Mouse (Mus musculus): ENCODE data around the gene Fbxo47. TPM values are rescaled to one million over a fixed set of nuclear protein-coding genes. Genes with fewer than 3 reads are reported as not detected.
"Not testable (repeated sequence)": the region's sequence is repeated elsewhere in the genome, so short reads cannot be mapped to it uniquely, and the experiment has no call there.

The Fbxo47 gene
- polyA plus RNA-seq, 1 experiment from 2014 or later: 0.26 TPM

DNA sequence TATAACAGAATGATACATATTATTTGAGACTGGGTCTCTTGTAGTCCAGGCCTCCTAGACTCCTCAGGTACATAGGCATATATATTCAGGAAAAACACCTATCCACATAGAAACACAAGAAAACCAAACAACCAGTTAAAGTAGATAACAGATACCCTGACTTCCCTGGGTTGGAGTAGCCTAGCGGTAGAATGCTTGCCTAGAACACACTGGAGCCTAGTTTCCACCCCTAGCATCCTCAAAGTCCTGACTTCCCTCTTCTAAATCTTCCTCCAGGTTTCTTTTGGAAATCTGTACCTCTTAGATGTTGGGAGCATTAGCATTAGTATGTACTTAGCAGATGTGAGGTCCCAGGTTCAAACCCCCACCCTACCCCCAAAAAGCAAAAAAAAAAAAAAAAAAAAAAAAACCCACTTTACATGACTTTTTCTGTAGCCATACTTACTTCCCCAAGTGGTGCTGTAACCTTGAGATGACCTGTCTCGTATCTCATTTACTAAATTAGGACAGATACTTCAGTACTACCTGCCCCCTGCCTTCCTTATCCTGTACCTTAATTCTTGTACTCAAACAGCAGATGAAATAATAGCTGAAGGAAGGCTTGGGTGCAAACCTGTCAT is 1.5 kb upstream of the Fbxo47 start:
- Histone ChIP-seq H3K4me2 (ENCODE audit: low read depth, low read length) (no peak overlapping the region), H3K27ac (ENCODE audit: low read length) (no peak overlapping the region), H3K9ac (ENCODE audit: low read depth, low read length) (no peak overlapping the region), H3K4me1 (ENCODE audit: control insufficient read depth, insufficient read depth, low read length) (no peaks in the 10 kb centered on the region), H3K4me3 (ENCODE audit: low read length) (no peak overlapping the region), H3K27me3 (replicated peaks; ENCODE audit: control insufficient read depth, insufficient read depth, low read length) (no peaks in the 10 kb centered on the region), H3K9me3 (ENCODE audit: control insufficient read depth, low read length) (no peaks in the 10 kb centered on the region), H3K36me3 (ENCODE audit: control insufficient read depth, insufficient read depth, low read length) (no peaks in the 10 kb centered on the region)
- no peak for ATAC-seq
- 98% methylated on average over 2 of the region's 2 CpGs for WGBS

GRCm38 (mm10) chr11:97884601-97885185 is 739 bp upstream of the Fbxo47 start:
- Histone ChIP-seq H3K4me3 (ENCODE audit: low read length) (peak overlapping the region; percentile 70), H3K27ac (ENCODE audit: low read length) (peak overlapping the region; percentile 85), H3K36me3 (ENCODE audit: control insufficient read depth, insufficient read depth, low read length) (no peaks in the 10 kb centered on the region), H3K9ac (ENCODE audit: low read depth, low read length) (peak overlapping the region; percentile 72), H3K9me3 (ENCODE audit: control insufficient read depth, low read length) (no peaks in the 10 kb centered on the region), H3K4me2 (ENCODE audit: low read depth, low read length) (peak overlapping the region; percentile 62), H3K27me3 (replicated peaks; ENCODE audit: control insufficient read depth, insufficient read depth, low read length) (no peaks in the 10 kb centered on the region), H3K4me1 (ENCODE audit: control insufficient read depth, insufficient read depth, low read length) (no peaks in the 10 kb centered on the region)
- ATAC-seq: peak; percentile 16
- WGBS: 27% methylated on average over 7 of the region's 7 CpGs

DNA sequence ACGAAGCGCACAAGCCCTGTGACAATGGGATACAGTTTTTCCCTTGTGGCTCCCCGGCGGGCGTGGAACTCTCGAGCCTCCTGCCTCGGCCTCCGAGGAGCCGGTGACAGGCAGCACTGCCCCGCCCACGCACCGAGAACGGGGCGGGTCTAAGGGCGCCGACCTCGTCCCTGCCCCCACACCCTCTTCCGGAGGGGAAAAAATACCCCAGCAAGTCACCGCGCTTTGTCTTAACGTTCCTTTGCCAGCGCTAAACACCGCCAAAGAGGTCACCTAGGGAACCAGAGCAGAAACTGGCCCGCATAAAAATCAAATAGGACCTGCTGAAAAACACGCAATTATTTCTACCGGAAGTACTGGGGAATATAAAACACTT is 424 bp downstream of the Fbxo47 start:
- H3K9ac ChIP-seq (ENCODE audit: low read depth, low read length): peak overlapping the region; percentile 72
- 6% methylated on average over 26 of the region's 26 CpGs for WGBS
- H3K9me3 ChIP-seq (ENCODE audit: control insufficient read depth, low read length): no peaks in the 10 kb centered on the region
- peak overlapping the region; percentile 62 for H3K4me2 ChIP-seq (ENCODE audit: low read depth, low read length)
- no peaks in the 10 kb centered on the region for H3K4me1 ChIP-seq (ENCODE audit: control insufficient read depth, insufficient read depth, low read length)
- no peaks in the 10 kb centered on the region for H3K36me3 ChIP-seq (ENCODE audit: control insufficient read depth, insufficient read depth, low read length)
- no peaks in the 10 kb centered on the region for H3K27me3 ChIP-seq (replicated peaks; ENCODE audit: control insufficient read depth, insufficient read depth, low read length)
- peak overlapping the region; percentile 90 for H3K27ac ChIP-seq (ENCODE audit: low read length)
- peak overlapping the region; percentile 70 for H3K4me3 ChIP-seq (ENCODE audit: low read length)
- peak; percentile 73 for ATAC-seq

GRCm38 (mm10) chr11:97880362-97880761 is 3.6 kb downstream of the Fbxo47 start:
- WGBS: 91% methylated on average over 4 of the region's 4 CpGs
- H3K4me3 ChIP-seq (ENCODE audit: low read length): no peak overlapping the region
- no peak overlapping the region for H3K27ac ChIP-seq (ENCODE audit: low read length)
- no peak for ATAC-seq
- H3K4me1 ChIP-seq (ENCODE audit: control insufficient read depth, insufficient read depth, low read length): no peaks in the 10 kb centered on the region
- no peaks in the 10 kb centered on the region for H3K27me3 ChIP-seq (replicated peaks; ENCODE audit: control insufficient read depth, insufficient read depth, low read length)
- H3K9me3 ChIP-seq (ENCODE audit: control insufficient read depth, low read length): no peaks in the 10 kb centered on the region
- no peaks in the 10 kb centered on the region for H3K36me3 ChIP-seq (ENCODE audit: control insufficient read depth, insufficient read depth, low read length)
- no peak overlapping the region for H3K4me2 ChIP-seq (ENCODE audit: low read depth, low read length)
- no peak overlapping the region for H3K9ac ChIP-seq (ENCODE audit: low read depth, low read length)

GRCm38 (mm10) chr11:97877341-97877740 is 6.6 kb downstream of the Fbxo47 start:
- Histone ChIP-seq H3K36me3 (ENCODE audit: control insufficient read depth, insufficient read depth, low read length) (no peaks in the 10 kb centered on the region), H3K4me1 (ENCODE audit: control insufficient read depth, insufficient read depth, low read length) (no peaks in the 10 kb centered on the region), H3K27me3 (replicated peaks; ENCODE audit: control insufficient read depth, insufficient read depth, low read length) (no peaks in the 10 kb centered on the region), H3K27ac (ENCODE audit: low read length) (no peak overlapping the region), H3K4me2 (ENCODE audit: low read depth, low read length) (no peak overlapping the region), H3K4me3 (ENCODE audit: low read length) (no peak overlapping the region), H3K9me3 (ENCODE audit: control insufficient read depth, low read length) (no peaks in the 10 kb centered on the region), H3K9ac (ENCODE audit: low read depth, low read length) (no peak overlapping the region)
- no peak for ATAC-seq
- WGBS: 68% methylated on average over 2 of the region's 2 CpGs

DNA sequence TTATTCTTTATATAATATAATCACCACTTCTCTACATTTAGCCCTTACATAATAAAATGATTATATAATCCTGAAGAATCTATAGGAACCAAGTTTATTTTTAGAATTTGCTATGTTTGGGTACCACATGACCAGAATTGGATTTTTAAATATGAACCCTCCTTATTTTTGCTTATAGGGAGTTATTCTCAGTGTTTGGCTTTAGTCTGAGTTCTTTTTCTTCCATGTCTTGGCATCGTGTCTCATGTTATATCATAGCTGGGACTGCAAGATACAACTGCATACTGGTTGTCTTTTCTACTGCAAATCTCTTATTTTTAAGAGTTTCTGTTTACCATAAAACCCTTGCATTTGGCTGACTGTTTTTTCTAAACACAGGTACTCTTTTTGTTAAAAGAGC is 9.6 kb downstream of the Fbxo47 start:
- Histone ChIP-seq H3K4me1 (ENCODE audit: control insufficient read depth, insufficient read depth, low read length) (no peaks in the 10 kb centered on the region), H3K4me2 (ENCODE audit: low read depth, low read length) (no peak overlapping the region)
- ATAC-seq: no peak

GRCm38 (mm10) chr11:97872378-97872777 is 11.6 kb downstream of the Fbxo47 start:
- not testable (repeated sequence) for ATAC-seq; H3K27ac ChIP-seq (ENCODE audit: low read length); H3K9ac ChIP-seq (ENCODE audit: low read depth, low read length); H3K9me3 ChIP-seq (ENCODE audit: control insufficient read depth, low read length); H3K4me1 ChIP-seq (ENCODE audit: control insufficient read depth, insufficient read depth, low read length); H3K27me3 ChIP-seq (replicated peaks; ENCODE audit: control insufficient read depth, insufficient read depth, low read length); H3K4me2 ChIP-seq (ENCODE audit: low read depth, low read length); H3K36me3 ChIP-seq (ENCODE audit: control insufficient read depth, insufficient read depth, low read length); H3K4me3 ChIP-seq (ENCODE audit: low read length)
- WGBS: 81% methylated on average over 5 of the region's 5 CpGs

More for the DNA sequence above, 9.6 kb downstream of the Fbxo47 start:
- no peak overlapping the region for H3K27ac ChIP-seq (ENCODE audit: low read length)
- H3K9me3 ChIP-seq (ENCODE audit: control insufficient read depth, low read length): no peaks in the 10 kb centered on the region
- H3K9ac ChIP-seq (ENCODE audit: low read depth, low read length): no peak overlapping the region
- WGBS: 83% methylated on average over 1 of the region's 1 CpGs
- no peaks in the 10 kb centered on the region for H3K27me3 ChIP-seq (replicated peaks; ENCODE audit: control insufficient read depth, insufficient read depth, low read length)
- H3K4me3 ChIP-seq (ENCODE audit: low read length): no peak overlapping the region
- no peaks in the 10 kb centered on the region for H3K36me3 ChIP-seq (ENCODE audit: control insufficient read depth, insufficient read depth, low read length)

GRCm38 (mm10) chr11:97867591-97867990 is 16.4 kb downstream of the Fbxo47 start:
- H3K9ac ChIP-seq (ENCODE audit: low read depth, low read length): no peak overlapping the region
- H3K4me1 ChIP-seq (ENCODE audit: control insufficient read depth, insufficient read depth, low read length): no peaks in the 10 kb centered on the region
- H3K9me3 ChIP-seq (ENCODE audit: control insufficient read depth, low read length): no peaks in the 10 kb centered on the region
- H3K4me3 ChIP-seq (ENCODE audit: low read length): no peak overlapping the region
- 91% methylated on average over 3 of the region's 3 CpGs for WGBS
- no peaks in the 10 kb centered on the region for H3K27me3 ChIP-seq (replicated peaks; ENCODE audit: control insufficient read depth, insufficient read depth, low read length)
- H3K4me2 ChIP-seq (ENCODE audit: low read depth, low read length): no peak overlapping the region
- no peak for ATAC-seq
- H3K27ac ChIP-seq (ENCODE audit: low read length): no peak overlapping the region
- H3K36me3 ChIP-seq (ENCODE audit: control insufficient read depth, insufficient read depth, low read length): no peaks in the 10 kb centered on the region

- Histone ChIP-seq H3K27ac (ENCODE audit: low read length) (no peak overlapping the region), H3K9ac (ENCODE audit: low read depth, low read length) (no peak overlapping the region), H3K27me3 (replicated peaks; ENCODE audit: control insufficient read depth, insufficient read depth, low read length) (no peaks in the 10 kb centered on the region), H3K4me3 (ENCODE audit: low read length) (no peak overlapping the region), H3K36me3 (ENCODE audit: control insufficient read depth, insufficient read depth, low read length) (no peaks in the 10 kb centered on the region), H3K4me2 (ENCODE audit: low read depth, low read length) (no peak overlapping the region), H3K9me3 (ENCODE audit: control insufficient read depth, low read length) (no peaks in the 10 kb centered on the region), H3K4me1 (ENCODE audit: control insufficient read depth, insufficient read depth, low read length) (no peaks in the 10 kb centered on the region)
- no peak; the same call in 1 of the 2 replicates for ATAC-seq
- 78% methylated on average over 3 of the region's 3 CpGs for WGBS
Observed at GRCm38 (mm10) chr11:97866091-97866888, 17.7 kb downstream of the Fbxo47 start.
